Mouse (Mus musculus): ENCODE data around the gene Pepd.

GRCm38 (mm10) chr7:34918416-34918815, 6.2 kb downstream of the Pepd start:
- TF ChIP-seq CTCF (IDR thresholded peaks at IDR 0.05; ENCODE audit: control insufficient read depth, insufficient read depth, insufficient read length) (no peak), CEBPB (IDR thresholded peaks at IDR 0.05; ENCODE audit: low read depth) (no peak), MYOG (IDR thresholded peaks at IDR 0.05; ENCODE audit: control insufficient read depth, extremely low read depth, insufficient read length) (no peak), MYOD1 (IDR thresholded peaks at IDR 0.05; ENCODE audit: control insufficient read depth, insufficient read length, low read depth) (no peak), USF1 (IDR thresholded peaks at IDR 0.05; ENCODE audit: low read depth) (no peak), MAX (IDR thresholded peaks at IDR 0.05) (no peak), FOSL1 (IDR thresholded peaks at IDR 0.05; ENCODE audit: insufficient read depth, low read length, poor library complexity, severe bottlenecking) (no peak)

Measured in C2C12 (cell line).